Mouse (Mus musculus) E14TG2a.4 (cell line): Measurements from ENCODE around the gene Tex44.

Experiments
- CTCF ChIP-seq: conservative IDR thresholded peaks from 2 replicates; pipeline ENCODE4 v1.5.1; 2014; ENCODE audit warnings: low read length
- NANOG ChIP-seq: IDR thresholded peaks from 2 replicates; pipeline ENCODE4 v1.6.1; 2014; ENCODE audit warnings: borderline replicate concordance, low read length, mixed read lengths
- POU5F1 ChIP-seq: IDR thresholded peaks from 2 replicates; pipeline ENCODE4 v1.6.1; 2014; ENCODE audit warnings: low read length, borderline replicate concordance

- TF ChIP-seq CTCF, result no peak
- no peak for TF ChIP-seq POU5F1
- TF ChIP-seq NANOG, result no peak
Measured at GRCm38 (mm10) chr1:86415144-86415543, 11.0 kb upstream of the Tex44 start.
